11 mouse cellular contexts compared by ENCODE assay signal in genomic region chr12:100980551-100981008, GRCm38 (mm10). TPM values are rescaled to one million over a fixed set of nuclear protein-coding genes. Genes with fewer than 3 reads are reported as not detected.
A peak's percentile ranks its signal among the peaks of the same experiment; 100 is the strongest.
DNase-seq lines count a peak whose midpoint lies in the region; ATAC-seq lines count a peak whose summit lies in the region.
"Had no signal": no experiment of that assay in that cellular context is flagged by ENCODE, and none has a peak within 500 bp of the region (broad histone marks: within the 10 kb centered on the region; RNA-seq: fewer than 3 reads in every experiment).

No protein-coding gene starts in this region.

- H3K4me1 ChIP-seq in embryonic facial prominence, embryonic 14.5 days (ENCODE audit: control insufficient read depth, insufficient read depth, low read length), result peaks cover 3% of the 10 kb centered on the region
- peaks cover 28% of the 10 kb centered on the region for H3K4me1 ChIP-seq in embryonic facial prominence, embryonic 10.5 days

- no peak overlapping the region for H3K4me2 ChIP-seq in embryonic facial prominence, embryonic 14.5 days (ENCODE audit: low read depth, low read length)
- H3K4me2 ChIP-seq: embryonic facial prominence, embryonic 13.5 days; liver, embryonic 13.5 days had no signal

- peak; percentile 54 for DNase-seq in embryonic facial prominence, embryonic 14.5 days (ENCODE audit: low spot score)
- DNase-seq in embryonic facial prominence, embryonic 10.5 days (ENCODE audit: low spot score), result no peak
- DNase-seq in kidney, postnatal 10 days, result peak; percentile 36
- no peak for DNase-seq in kidney, adult 8-10 months
- DNase-seq in right cerebral cortex, postnatal 4 days, result peak; percentile 59
- DNase-seq in right cerebral cortex, postnatal 25 days, result no peak
- DNase-seq in cerebellum, adult 9-11 months, result no peak
- DNase-seq in ovary, postnatal 10 days (ENCODE audit: low spot score), result no peak
- DNase-seq: heart, postnatal 4 days; liver, embryonic 13.5 days had no signal

- H3K4me3 ChIP-seq in embryonic facial prominence, embryonic 14.5 days (ENCODE audit: low read depth, low read length), result no peak overlapping the region
- no peak overlapping the region for H3K4me3 ChIP-seq in embryonic facial prominence, embryonic 10.5 days
- H3K4me3 ChIP-seq: embryonic facial prominence, embryonic 13.5 days; liver, embryonic 13.5 days had no signal

- no peaks in the 10 kb centered on the region for H3K9me3 ChIP-seq in embryonic facial prominence, embryonic 14.5 days (ENCODE audit: control insufficient read depth, low read length)
- H3K9me3 ChIP-seq in embryonic facial prominence, embryonic 10.5 days, result no peaks in the 10 kb centered on the region
- H3K9me3 ChIP-seq: embryonic facial prominence, embryonic 13.5 days; liver, embryonic 13.5 days had no signal

- no peaks in the 10 kb centered on the region for H3K27me3 ChIP-seq in embryonic facial prominence, embryonic 14.5 days (replicated peaks; ENCODE audit: control insufficient read depth, insufficient read depth, low read length)
- no peaks in the 10 kb centered on the region; the same call in 1 of the 2 replicates for H3K27me3 ChIP-seq in embryonic facial prominence, embryonic 10.5 days (replicated peaks; ENCODE audit: low read depth, poor library complexity, severe bottlenecking)
- H3K27me3 ChIP-seq: embryonic facial prominence, embryonic 13.5 days; liver, embryonic 13.5 days had no signal

- 0 out of 2 replicates have a peak overlapping the region, but pooled peaks have one; percentile 5 for H3K27ac ChIP-seq in embryonic facial prominence, embryonic 14.5 days (replicated peaks; ENCODE audit: low read depth, low read length)
- H3K27ac ChIP-seq in embryonic facial prominence, embryonic 10.5 days (replicated peaks), result no peak overlapping the region
- H3K27ac ChIP-seq: embryonic facial prominence, embryonic 13.5 days; liver, embryonic 13.5 days had no signal

- no peaks in the 10 kb centered on the region for H3K36me3 ChIP-seq in embryonic facial prominence, embryonic 14.5 days (ENCODE audit: control insufficient read depth, insufficient read depth, low read length)
- peaks cover 31% of the 10 kb centered on the region for H3K36me3 ChIP-seq in embryonic facial prominence, embryonic 10.5 days (replicated peaks)
- H3K36me3 ChIP-seq: embryonic facial prominence, embryonic 13.5 days had no signal

- 55% methylated on average over 9 of the region's 9 CpGs for WGBS in embryonic facial prominence, embryonic 14.5 days
- WGBS in embryonic facial prominence, embryonic 10.5 days, result 69% methylated on average over 9 of the region's 9 CpGs

- no peak overlapping the region for H3K9ac ChIP-seq in embryonic facial prominence, embryonic 14.5 days (ENCODE audit: low read depth, low read length)
- H3K9ac ChIP-seq: embryonic facial prominence, embryonic 13.5 days; liver, embryonic 13.5 days had no signal

- 0 out of 2 replicates have a peak, but pooled peaks have one; percentile 8 for ATAC-seq in embryonic facial prominence, embryonic 14.5 days (ENCODE audit: low read depth)

RNA-seq across cellular contexts. Expression of gene Ccdc88c, which starts 48.3 kb away (rescaled TPM):
- polyA plus RNA-seq in embryonic facial prominence, embryonic 14.5 days (2014; fragmentation: Nextera tagmentation; extraction: Ambion mirVana), result 5.5 and 6.9 TPM in 2 replicates
- 10.8 and 12.5 TPM in 2 replicates for polyA plus RNA-seq in embryonic facial prominence, embryonic 10.5 days (2016; fragmentation: Nextera tagmentation; extraction: Ambion mirVana)

Comparison
In these comparisons a context has a peak if more than half of its experiments do, and no peak if none do; other contexts are left out.
1. DNase-seq: peak in embryonic facial prominence, embryonic 14.5 days (single experiment), kidney, postnatal 10 days (single experiment) and right cerebral cortex, postnatal 4 days (single experiment); none in embryonic facial prominence, embryonic 10.5 days (single experiment), kidney, adult 8-10 months (0 of 2), right cerebral cortex, postnatal 25 days (single experiment), cerebellum, adult 9-11 months (single experiment) and ovary, postnatal 10 days (single experiment).